Mouse (Mus musculus) myocyte (in vitro differentiated cells): ENCODE results near the gene 4931414P19Rik. TPM values are rescaled to one million over a fixed set of nuclear protein-coding genes. Genes with fewer than 3 reads are reported as not detected.

Experiments
- H3K27me3 ChIP-seq: one replicate; pipeline ENCODE4 v1.6.1; 2011; ENCODE audit not compliant: control insufficient read depth, insufficient read depth, insufficient read length
- H3K36me3 ChIP-seq: one replicate; pipeline ENCODE4 v1.6.1; 2011; ENCODE audit not compliant: control insufficient read depth, insufficient read depth
- H3K4me2 ChIP-seq: one replicate; pipeline ENCODE4 v1.6.1; 2011; ENCODE audit warnings: low read depth, control low read depth
- H3K4me3 ChIP-seq: one replicate; pipeline ENCODE4 v1.5.1; 2011; ENCODE audit warnings: mild to moderate bottlenecking, control low read depth, moderate library complexity
- H3K79me2 ChIP-seq: one replicate; pipeline ENCODE4 v1.6.1; 2011; ENCODE audit not compliant: control insufficient read depth, insufficient read depth
- H3ac ChIP-seq: one replicate; pipeline ENCODE4 v1.6.1; 2011; ENCODE audit not compliant: control insufficient read depth, insufficient read length
- CEBPB ChIP-seq: IDR thresholded peaks from 2 replicates; pipeline ENCODE4 v1.6.1; 2011; ENCODE audit warnings: mild to moderate bottlenecking, moderate library complexity; ENCODE audit not compliant: poor library complexity, insufficient read depth, severe bottlenecking
- E2F4 ChIP-seq: IDR thresholded peaks from one replicate; pipeline ENCODE4 v1.6.1; 2011; ENCODE audit warnings: mild to moderate bottlenecking, control low read depth, moderate library complexity; ENCODE audit not compliant: insufficient read depth
- MAX ChIP-seq: IDR thresholded peaks from one replicate; pipeline ENCODE4 v1.6.1; 2011; ENCODE audit warnings: low read depth, mild to moderate bottlenecking, control low read depth
- MYOD1 ChIP-seq, 3 experiments: IDR thresholded peaks; one replicate each; pipeline ENCODE4 v1.6.1; 2011; ENCODE audit warnings: control low read depth in 2 of 3, low read depth in 2 of 3, mild to moderate bottlenecking in 2 of 3, moderate library complexity in 1 of 3; ENCODE audit not compliant: insufficient read length in 2 of 3, control insufficient read depth in 1 of 3
- POLR2A ChIP-seq: IDR thresholded peaks from one replicate; pipeline ENCODE4 v1.6.1; 2011; ENCODE audit warnings: low read depth, mild to moderate bottlenecking, control low read depth, moderate library complexity; ENCODE audit not compliant: insufficient read length
- POLR2AphosphoS2 ChIP-seq: IDR thresholded peaks from one replicate; pipeline ENCODE4 v1.6.1; 2011; ENCODE audit warnings: low read depth, control low read depth; ENCODE audit not compliant: insufficient read length
- REST ChIP-seq: IDR thresholded peaks from one replicate; pipeline ENCODE4 v1.6.1; 2011; ENCODE audit warnings: mild to moderate bottlenecking, control low read depth, moderate library complexity; ENCODE audit not compliant: insufficient read depth, insufficient read length
- SRF ChIP-seq: IDR thresholded peaks from one replicate; pipeline ENCODE4 v1.6.1; 2011; ENCODE audit warnings: low read depth; ENCODE audit not compliant: control insufficient read depth, insufficient read length
- TCF12 ChIP-seq: IDR thresholded peaks from one replicate; pipeline ENCODE4 v1.6.1; 2011; ENCODE audit warnings: mild to moderate bottlenecking, control low read depth; ENCODE audit not compliant: poor library complexity, insufficient read depth, severe bottlenecking
- TCF3 ChIP-seq: IDR thresholded peaks from one replicate; pipeline ENCODE4 v1.6.1; 2011; ENCODE audit warnings: low read depth, control low read depth; ENCODE audit not compliant: insufficient read length
- USF1 ChIP-seq: IDR thresholded peaks from one replicate; pipeline ENCODE4 v1.6.1; 2011; ENCODE audit warnings: low read depth, mild to moderate bottlenecking, control low read depth, moderate library complexity
- polyA plus RNA-seq: library from polyadenylated mRNA; unstranded; fragments of >200 nt; fragmentation: generic; extraction: Trizol; gene quantifications from one replicate; pipeline ENCODE4 v1.2.1, GENCODE M21; 2012; ENCODE audit warnings: missing spikeins

The 4931414P19Rik gene
- polyA plus RNA-seq, 1 experiment = 7.3 TPM

GRCm38 (mm10) chr14:54647900-54648299, 42.1 kb upstream of the 4931414P19Rik start:
- Histone ChIP-seq H3ac (no peak overlapping the region), H3K36me3 (peaks cover 48% of the 10 kb centered on the region), H3K27me3 (no peaks in the 10 kb centered on the region), H3K79me2 (peaks cover 21% of the 10 kb centered on the region), H3K4me3 (no peak overlapping the region), H3K4me2 (no peak overlapping the region)
- no peak for TF ChIP-seq POLR2A
- no peak for TF ChIP-seq SRF
- TF ChIP-seq POLR2AphosphoS2 = no peak
- TF ChIP-seq E2F4 = no peak
- no peak for TF ChIP-seq TCF3

GRCm38 (mm10) chr14:54646898-54647636, 41.3 kb upstream of the 4931414P19Rik start:
- no peak for TF ChIP-seq POLR2AphosphoS2
- TF ChIP-seq CEBPB = no peak
- TF ChIP-seq TCF3 = no peak
- no peaks in the 10 kb centered on the region for H3K27me3 ChIP-seq
- no peak overlapping the region for H3ac ChIP-seq
- H3K4me3 ChIP-seq = no peak overlapping the region
- H3K79me2 ChIP-seq = peaks cover 12% of the 10 kb centered on the region
- no peak overlapping the region for H3K4me2 ChIP-seq
- H3K36me3 ChIP-seq = peaks cover 51% of the 10 kb centered on the region

GRCm38 (mm10) chr14:54646455-54646854, 40.7 kb upstream of the 4931414P19Rik start:
- H3ac ChIP-seq = no peak overlapping the region
- H3K79me2 ChIP-seq = peaks cover 8% of the 10 kb centered on the region
- H3K36me3 ChIP-seq = peaks cover 51% of the 10 kb centered on the region
- no peaks in the 10 kb centered on the region for H3K27me3 ChIP-seq
- no peak overlapping the region for H3K4me2 ChIP-seq
- TF ChIP-seq POLR2A = no peak
- no peak for TF ChIP-seq POLR2AphosphoS2
- TF ChIP-seq MYOD1 (IDR thresholded peaks at IDR 0.05; ENCODE audit: control insufficient read depth in 1 of 3, insufficient read length in 2 of 3, low read depth in 2 of 3) = no peak
- no peak for TF ChIP-seq SRF
- TF ChIP-seq REST = no peak
- no peak for TF ChIP-seq TCF3
- TF ChIP-seq TCF12 = no peak
- TF ChIP-seq CEBPB = no peak
- no peak for TF ChIP-seq USF1
- TF ChIP-seq MAX = no peak
- H3K4me3 ChIP-seq = no peak overlapping the region

GRCm38 (mm10) chr14:54644294-54644693, 38.5 kb upstream of the 4931414P19Rik start:
- Histone ChIP-seq H3K27me3 (no peaks in the 10 kb centered on the region), H3ac (no peak overlapping the region), H3K79me2 (peaks cover 8% of the 10 kb centered on the region), H3K36me3 (peaks cover 51% of the 10 kb centered on the region), H3K4me3 (no peak overlapping the region), H3K4me2 (no peak overlapping the region)
- no peak for TF ChIP-seq REST
- peak; percentile 30 for TF ChIP-seq POLR2A
- peak; percentile 19 for TF ChIP-seq POLR2AphosphoS2

GRCm38 (mm10) chr14:54643011-54643410, 37.2 kb upstream of the 4931414P19Rik start:
- no peaks in the 10 kb centered on the region for H3K27me3 ChIP-seq
- H3K79me2 ChIP-seq = no peaks in the 10 kb centered on the region
- no peak overlapping the region for H3ac ChIP-seq
- TF ChIP-seq CEBPB (peak; percentile 89; the same call in 1 of the 2 replicates), REST (no peak)
- peaks cover 42% of the 10 kb centered on the region for H3K36me3 ChIP-seq
- H3K4me2 ChIP-seq = no peak overlapping the region
- no peak overlapping the region for H3K4me3 ChIP-seq

GRCm38 (mm10) chr14:54642224-54642944, 36.6 kb upstream of the 4931414P19Rik start:
- Histone ChIP-seq H3ac (no peak overlapping the region), H3K4me3 (peak overlapping the region; percentile 37), H3K36me3 (peaks cover 37% of the 10 kb centered on the region), H3K79me2 (no peaks in the 10 kb centered on the region), H3K4me2 (no peak overlapping the region), H3K27me3 (no peaks in the 10 kb centered on the region)
- TF ChIP-seq POLR2AphosphoS2 (peak; percentile 56), REST (no peak)
